Mouse (Mus musculus) left cerebral cortex, adult 9 months (tissue): ENCODE data around the gene Olfr1153.

ENCODE experiments used
- DNase-seq, 2 experiments: peaks; one replicate each; pipeline ENCODE4 v3.0.0; 2022; ENCODE audit warnings: low spot score in 2 of 2

Gene Olfr1153

GRCm38 (mm10) chr2:87894662-87895061, at the start of gene Olfr1153:
Olfr1153 (plus strand) TSS chr2:87894962.
- no peak for DNase-seq

GRCm38 (mm10) chr2:87855562-87855961, 39.2 kb upstream of the Olfr1153 start, which contains the start of gene Olfr1151:
Olfr1151 (plus strand) TSS chr2:87855862.
- no peak for DNase-seq

- DNase-seq: no peak
These were observed 28.6 kb upstream of the Olfr1153 start, which contains the start of gene Olfr1152 for GRCm38 (mm10) chr2:87866192-87866591. Olfr1152 (plus strand) TSS chr2:87866492.

GRCm38 (mm10) chr2:87905066-87905465, 10.3 kb downstream of the Olfr1153 start, which contains the start of gene Olfr1154:
Olfr1154 (minus strand) TSS chr2:87905166.
- no peak for DNase-seq

GRCm38 (mm10) chr2:87945037-87945436, 50.3 kb downstream of the Olfr1153 start, which contains the start of gene Olfr1155:
Olfr1155 (minus strand) TSS chr2:87945137.
- no peak for DNase-seq
